Mouse (Mus musculus) olfactory bulb, adult 2 months (tissue): ENCODE data around the gene Scgb3a1.

ENCODE experiments used
- CTCF ChIP-seq: fragments of 200-500 bp; IDR thresholded peaks from 2 replicates; pipeline ENCODE4 v1.5.1; 2012; ENCODE audit warnings: low read depth, mild to moderate bottlenecking, low read length, moderate library complexity; ENCODE audit not compliant: insufficient read depth
- POLR2A ChIP-seq: fragments of 200-500 bp; IDR thresholded peaks from 2 replicates; pipeline ENCODE4 v1.6.1; 2012; ENCODE audit warnings: mild to moderate bottlenecking, low read depth, low read length, moderate library complexity; ENCODE audit not compliant: insufficient read depth

DNA sequence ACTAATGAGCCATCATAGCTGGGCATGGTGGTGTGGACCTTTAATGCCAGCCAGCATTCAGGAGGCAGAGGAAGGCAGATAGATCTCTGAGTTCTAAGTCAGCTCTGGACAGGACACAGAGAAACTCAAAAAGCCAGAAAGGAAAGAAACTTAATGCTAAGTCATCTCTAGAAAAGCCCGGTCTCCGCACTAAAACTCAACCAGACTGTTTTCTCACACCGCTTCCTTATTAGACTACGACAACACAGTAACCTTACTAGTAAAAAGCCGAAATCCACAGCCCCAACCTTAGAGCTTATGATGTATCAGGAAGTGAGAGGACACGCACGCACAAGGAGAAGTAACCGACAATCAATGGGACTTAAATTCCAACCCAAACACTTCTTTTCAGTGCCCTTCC lies 38.6 kb downstream of the Scgb3a1 start:
- no peak for TF ChIP-seq CTCF
- TF ChIP-seq POLR2A = no peak
